Mouse (Mus musculus) urinary bladder, postnatal 4 days (tissue): ENCODE data around the gene Xrcc1.

Experiments
- DNase-seq, 2 experiments: peaks; one replicate each; pipeline ENCODE4 v3.0.0; 2021 to 2022; ENCODE audit warnings: low spot score in 2 of 2

Gene Xrcc1

DNA sequence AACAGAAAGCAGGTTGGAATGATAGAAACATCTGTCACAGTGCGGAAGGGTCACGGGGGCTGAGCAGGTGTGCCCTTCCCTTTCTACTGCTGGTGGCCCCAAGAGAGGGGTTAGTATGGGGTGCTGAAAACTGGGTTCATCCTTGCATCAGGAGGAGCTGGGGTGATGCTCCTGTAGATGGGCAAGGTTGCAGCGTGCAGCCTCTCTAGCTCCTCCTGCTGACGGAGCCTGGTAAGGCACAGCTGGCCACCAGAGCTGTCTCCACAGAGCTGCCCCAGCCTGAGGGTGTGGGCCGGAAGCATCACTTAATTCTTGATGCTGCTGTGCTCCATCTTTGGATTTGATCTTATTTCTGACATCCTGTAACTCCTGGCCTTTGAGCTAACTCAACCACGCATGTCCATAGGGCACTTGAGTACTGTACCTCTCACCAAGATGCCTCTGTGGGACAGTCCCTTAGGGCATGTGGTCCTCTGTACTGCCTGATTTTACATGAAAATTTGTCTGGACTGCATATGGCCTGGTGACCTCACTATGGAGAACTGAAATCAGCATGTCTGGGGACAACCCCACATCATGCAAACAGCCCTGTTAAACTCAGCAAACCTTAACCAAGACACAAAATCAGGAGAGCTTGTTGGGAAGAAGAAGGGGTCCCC, 18.6 kb downstream of the Xrcc1 start:
- peak in 1 of 2 experiments; percentile 77 for DNase-seq

- peak in 1 of 2 experiments; percentile 55 for DNase-seq
Measured at GRCm38 (mm10) chr7:24565627-24566026, 19.5 kb downstream of the Xrcc1 start.

- DNase-seq, result peak in 1 of 2 experiments; percentile 57
Measured at GRCm38 (mm10) chr7:24566206-24566605, 20.1 kb downstream of the Xrcc1 start.

- DNase-seq, result no peak
Measured at GRCm38 (mm10) chr7:24568512-24568911, 22.4 kb downstream of the Xrcc1 start.

DNA sequence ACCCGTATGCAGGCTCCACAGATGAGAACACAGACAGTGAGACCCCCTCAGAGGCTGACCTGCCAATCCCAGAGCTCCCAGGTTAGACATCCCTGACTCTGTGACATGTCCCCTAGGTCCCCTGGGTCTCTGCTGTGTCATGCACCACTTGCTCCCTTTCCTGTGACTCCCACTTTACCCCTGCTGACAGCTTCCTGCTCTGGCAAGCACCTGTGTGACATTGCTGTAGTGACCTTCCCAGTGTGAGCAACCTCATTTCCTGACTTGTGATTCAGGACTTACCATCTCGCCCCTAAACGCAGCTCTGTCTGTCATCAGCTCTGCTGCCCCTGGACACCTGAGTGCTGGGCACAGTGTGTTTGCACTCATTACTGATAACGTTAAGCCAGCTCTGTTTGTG, 25.0 kb downstream of the Xrcc1 start:
- DNase-seq, result no peak

- no peak for DNase-seq
Measured at GRCm38 (mm10) chr7:24572455-24572854, 26.4 kb downstream of the Xrcc1 start.

- DNase-seq, result no peak
Measured at GRCm38 (mm10) chr7:24574224-24574796, 28.2 kb downstream of the Xrcc1 start.

- no peak for DNase-seq
Measured at GRCm38 (mm10) chr7:24577811-24578210, 31.7 kb downstream of the Xrcc1 start.

DNA sequence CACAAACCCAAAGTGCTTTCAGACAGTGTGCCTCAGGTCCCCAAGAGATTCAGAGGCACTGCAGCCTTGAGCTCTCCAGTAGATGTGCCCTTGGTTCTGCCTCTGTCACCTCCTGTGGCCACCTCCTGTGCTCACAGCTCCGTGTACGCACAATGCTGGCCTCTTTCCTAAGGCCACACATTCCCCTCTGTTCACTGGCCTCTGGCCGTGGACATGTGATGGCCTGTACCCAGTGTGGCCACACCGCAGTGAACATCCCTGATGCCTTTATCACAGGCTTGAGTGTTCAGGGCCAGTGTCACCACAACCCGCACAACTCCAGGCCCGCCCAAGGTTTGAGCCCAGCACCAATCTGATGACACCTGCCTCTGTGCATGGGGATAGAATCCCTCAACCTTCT, 38.8 kb downstream of the Xrcc1 start:
- DNase-seq, result no peak

GRCm38 (mm10) chr7:24585995-24586394, 39.9 kb downstream of the Xrcc1 start:
- DNase-seq, result no peak

DNA sequence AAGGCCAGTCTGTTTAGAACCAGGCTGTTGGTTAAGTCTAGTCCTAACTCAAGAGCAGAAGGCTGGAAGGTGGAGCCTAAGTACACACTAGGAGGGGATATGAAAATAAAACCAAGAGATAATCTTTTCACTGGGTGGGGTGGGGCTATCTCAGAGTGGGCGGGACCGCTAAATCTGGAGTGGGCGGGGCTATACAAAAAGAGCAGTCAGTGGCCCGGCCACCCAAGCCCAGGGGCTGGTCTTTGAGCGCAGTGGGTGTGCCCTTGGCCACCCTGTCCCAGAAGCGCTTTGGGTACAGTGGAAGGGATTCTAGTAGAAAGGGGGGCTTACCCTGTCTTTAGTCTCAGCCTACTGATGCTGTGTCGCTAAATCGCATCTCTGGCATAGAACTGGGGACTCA, 40.7 kb downstream of the Xrcc1 start:
- DNase-seq, result peak in 1 of 2 experiments; percentile 64

- peak; percentile 79 to 84 for DNase-seq
Measured at GRCm38 (mm10) chr7:24587330-24588105, 41.4 kb downstream of the Xrcc1 start, which contains the start of the genes Ethe1 and Zfp575. TSS of gene Ethe1 (plus strand) at chr7:24587543. TSS of gene Zfp575 (minus strand) at chr7:24587641.

DNA sequence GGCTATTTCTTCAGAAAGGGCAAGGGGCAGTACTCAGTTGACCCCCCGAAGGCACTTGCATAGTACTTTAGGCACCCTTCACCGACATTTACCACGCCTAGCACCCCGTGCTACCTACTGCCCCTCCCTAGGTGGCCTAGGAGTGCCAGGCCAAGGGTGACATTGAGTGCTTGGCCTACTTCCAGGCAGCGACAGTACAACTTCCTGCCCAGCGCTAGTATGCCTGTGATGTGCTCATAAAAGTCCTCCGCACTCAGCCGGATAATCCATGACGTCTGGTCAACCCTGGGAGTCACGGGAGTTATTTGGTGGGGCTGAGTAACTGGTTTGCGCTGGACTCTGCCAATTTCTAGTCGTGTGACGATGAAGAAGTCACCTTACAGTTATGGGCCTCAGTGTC, 42.2 kb downstream of the Xrcc1 start:
- peak in 1 of 2 experiments; percentile 58 for DNase-seq

DNA sequence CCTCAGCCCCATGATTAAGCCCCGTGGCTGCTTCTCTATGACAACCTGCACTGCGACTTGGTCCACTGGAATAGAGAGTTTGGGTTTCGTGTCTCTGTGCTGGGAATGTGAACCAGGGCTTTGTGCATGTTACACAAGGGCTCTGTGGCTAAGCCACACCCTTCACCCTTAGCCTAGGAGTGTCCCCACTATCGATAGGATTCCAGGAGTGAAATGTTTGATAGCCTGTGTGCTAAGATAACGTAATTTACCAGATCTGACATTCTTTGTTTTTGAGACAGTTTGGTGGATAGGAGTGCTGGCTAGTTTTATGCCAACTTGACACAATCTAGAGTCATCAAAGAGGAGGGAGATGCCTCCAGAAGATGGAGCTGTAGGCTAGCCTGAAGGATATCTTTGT, 45.6 kb downstream of the Xrcc1 start:
- no peak for DNase-seq

GRCm38 (mm10) chr7:24592163-24592562, 46.1 kb downstream of the Xrcc1 start:
- no peak for DNase-seq

GRCm38 (mm10) chr7:24592781-24593180, 46.7 kb downstream of the Xrcc1 start:
- no peak for DNase-seq

DNA sequence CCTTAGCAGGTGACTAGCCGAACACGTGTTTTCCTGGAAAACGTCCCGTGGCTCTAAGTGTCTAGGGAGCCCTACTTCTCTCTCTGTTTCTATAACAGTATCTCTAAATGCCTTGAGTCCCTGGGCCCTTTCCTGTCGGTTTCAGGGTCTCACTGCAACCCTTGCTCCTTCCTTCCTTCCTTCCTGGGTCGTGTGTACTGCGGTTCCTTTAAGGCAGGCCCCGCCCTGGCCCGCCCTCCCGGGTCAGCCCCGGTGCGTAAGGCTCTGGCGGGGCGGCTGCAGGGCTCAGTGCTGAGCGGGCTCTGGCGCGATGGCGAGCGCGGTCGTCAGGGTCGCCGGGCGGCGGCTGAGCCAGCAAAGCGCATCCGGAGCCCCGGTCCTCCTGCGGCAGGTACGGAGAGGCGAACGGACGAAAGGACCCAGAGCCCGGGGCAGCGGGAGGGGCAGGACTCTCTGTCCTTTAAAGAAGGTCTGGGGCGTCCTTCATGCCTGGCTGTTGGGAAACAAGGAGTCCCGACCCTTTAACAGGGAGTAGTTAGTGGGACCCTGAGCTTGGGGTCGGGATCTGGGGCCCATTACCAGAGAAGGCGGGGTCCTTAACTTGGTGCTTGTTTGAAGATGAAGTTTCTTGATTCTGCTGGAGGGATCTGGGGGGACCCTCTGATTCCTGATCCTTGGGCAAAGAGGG, 47.7 kb downstream of the Xrcc1 start:
- DNase-seq, result peak in 1 of 2 experiments; percentile 66

DNA sequence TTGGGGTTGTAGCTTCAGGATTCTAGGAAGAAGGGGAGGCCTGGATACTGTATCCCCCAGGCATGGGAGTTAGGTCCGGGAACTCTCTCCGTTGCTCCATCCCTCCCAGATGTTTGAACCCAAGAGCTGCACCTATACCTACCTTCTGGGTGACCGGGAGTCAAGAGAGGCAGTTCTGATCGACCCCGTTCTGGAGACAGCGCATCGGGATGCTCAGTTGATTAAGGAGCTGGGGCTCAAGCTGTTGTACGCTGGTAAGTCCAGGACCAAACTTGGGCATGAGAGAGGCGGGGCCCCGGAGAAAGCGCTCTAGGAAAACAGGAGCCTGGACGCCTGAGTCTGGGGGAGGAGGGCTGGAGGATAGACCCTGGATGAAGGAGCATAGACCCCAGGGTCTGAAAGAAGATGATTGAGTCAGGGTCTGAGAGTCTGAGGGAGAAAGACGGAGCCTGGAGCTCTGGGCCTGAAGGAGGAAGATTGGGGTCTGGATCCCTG, 48.3 kb downstream of the Xrcc1 start:
- DNase-seq, result no peak

- no peak for DNase-seq
Measured at GRCm38 (mm10) chr7:24595464-24595863, 49.4 kb downstream of the Xrcc1 start.

DNA sequence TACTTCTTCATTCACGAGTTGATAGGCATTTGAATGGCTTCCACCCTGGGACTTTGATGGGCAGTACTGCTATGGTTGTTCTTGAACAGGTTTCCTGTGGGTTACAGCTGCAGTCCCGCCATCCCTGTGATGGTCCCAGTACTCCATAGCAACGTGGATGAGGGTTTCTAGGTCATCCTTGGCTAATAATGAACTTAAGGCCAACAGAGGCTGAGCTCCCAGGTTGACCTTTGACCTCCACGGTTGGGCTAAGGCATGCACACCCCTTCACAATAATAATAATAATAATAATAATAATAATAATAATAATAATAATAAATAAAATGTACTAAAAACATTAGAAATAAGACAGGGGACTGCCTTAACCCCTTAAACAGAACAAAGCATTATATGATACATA, 52.0 kb downstream of the Xrcc1 start:
- no peak for DNase-seq

DNA sequence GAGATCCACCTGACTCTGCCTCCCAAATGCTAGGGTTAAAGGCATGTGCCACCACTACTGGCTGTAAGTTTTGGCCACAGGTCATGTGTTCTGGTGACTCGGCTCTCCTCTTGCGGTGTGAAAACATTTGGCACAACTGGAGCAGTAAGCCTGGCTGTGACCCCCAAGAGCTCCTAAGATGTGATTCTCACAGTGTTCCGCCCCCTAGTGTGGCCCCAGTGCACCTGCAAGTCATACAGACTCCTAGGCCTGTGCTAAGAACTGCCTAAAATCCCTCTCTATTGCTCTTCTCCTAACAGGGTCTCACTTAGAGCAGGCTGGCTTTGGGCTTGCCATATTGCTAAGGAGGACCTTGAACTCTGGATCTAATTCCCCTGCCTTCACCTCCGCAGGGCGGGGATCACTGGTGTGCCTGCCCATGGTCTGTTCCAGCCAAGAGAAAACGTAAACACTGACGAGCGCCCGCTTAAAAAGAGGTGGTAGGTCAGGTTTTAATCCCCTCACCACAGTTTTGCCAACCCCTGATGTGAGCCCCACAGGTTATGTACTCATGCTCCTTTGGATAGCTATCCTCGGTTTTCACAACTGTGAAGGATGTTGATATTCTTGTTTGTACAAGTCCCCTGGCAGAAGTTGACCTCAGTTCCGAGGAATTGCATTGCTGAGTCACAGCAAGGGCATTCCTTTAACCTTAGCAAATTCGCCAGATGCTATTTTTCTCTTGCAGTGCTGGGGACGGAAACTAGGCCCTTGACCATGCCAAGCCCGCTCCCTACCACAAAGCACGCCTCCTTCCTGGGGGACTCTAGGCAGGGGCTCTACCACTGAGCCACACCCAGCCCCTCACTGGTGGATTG, 53.4 kb downstream of the Xrcc1 start:
- DNase-seq, result no peak
